Mouse (Mus musculus) ES-E14 (cell line): Measurements from ENCODE around the gene Cyp4f15. TPM values are rescaled to one million over a fixed set of nuclear protein-coding genes. Genes with fewer than 3 reads are reported as not detected.
"Not testable (repeated sequence)": the region's sequence is repeated elsewhere in the genome, so short reads cannot be mapped to it uniquely, and the experiment has no call there.

Source experiments
- DNase-seq: peaks from one replicate; pipeline ENCODE4 v3.0.0-alpha.2; 2013; ENCODE audit warnings: low read depth, low spot score
- H3K27ac ChIP-seq: 2 replicates; pipeline ENCODE4 v1.5.1; 2012; ENCODE audit warnings: low read depth, mild to moderate bottlenecking, low read length, moderate library complexity, mixed read lengths; ENCODE audit not compliant: poor library complexity, insufficient read depth, severe bottlenecking
- H3K36me3 ChIP-seq: 2 replicates; pipeline ENCODE4 v1.6.1; 2012; ENCODE audit warnings: mild to moderate bottlenecking, low read length, moderate library complexity, mixed read lengths; ENCODE audit not compliant: control insufficient read depth, poor library complexity, insufficient read depth, severe bottlenecking
- H3K4me1 ChIP-seq, 2 experiments: fragments of 150-350 bp in 1 of 2; sonication (generic) in 1 of 2; 2 replicates each; pipeline ENCODE4 v1.6.1; 2012; ENCODE audit warnings: low read length in 2 of 2, mild to moderate bottlenecking in 1 of 2, mixed read lengths in 1 of 2; ENCODE audit not compliant: control insufficient read depth in 2 of 2, insufficient read depth in 2 of 2, poor library complexity in 1 of 2
- H3K4me3 ChIP-seq, 2 experiments: fragments of 150-350 bp in 1 of 2; sonication (generic) in 1 of 2; 2 replicates each; pipeline ENCODE4 v1.5.1; 2012; ENCODE audit warnings: low read length in 2 of 2, low read depth in 1 of 2, mild to moderate bottlenecking in 1 of 2, mixed read lengths in 1 of 2; ENCODE audit not compliant: insufficient read depth in 1 of 2, poor library complexity in 1 of 2, severe bottlenecking in 1 of 2
- H3K9ac ChIP-seq: 2 replicates; pipeline ENCODE4 v1.6.1; 2012; ENCODE audit warnings: low read depth, mild to moderate bottlenecking, low read length, mixed read lengths; ENCODE audit not compliant: poor library complexity, insufficient read depth, severe bottlenecking
- H3K9me3 ChIP-seq: fragments of 150-350 bp; sonication (generic); 2 replicates; pipeline ENCODE4 v1.6.1; 2012; ENCODE audit warnings: low read depth, mild to moderate bottlenecking, low read length; ENCODE audit not compliant: control insufficient read depth, insufficient read depth
- CHD2 ChIP-seq: IDR thresholded peaks from 2 replicates; pipeline ENCODE4 v1.6.1; 2014; ENCODE audit warnings: mild to moderate bottlenecking, low read depth, low read length, inconsistent platforms
- HCFC1 ChIP-seq: IDR thresholded peaks from 2 replicates; pipeline ENCODE4 v1.6.1; 2012; ENCODE audit warnings: low read length, inconsistent platforms, borderline replicate concordance; ENCODE audit not compliant: insufficient read depth
- MAFK ChIP-seq: IDR thresholded peaks from 2 replicates; pipeline ENCODE4 v1.6.1; 2014; ENCODE audit warnings: mild to moderate bottlenecking, low read depth, low read length, inconsistent platforms; ENCODE audit not compliant: insufficient read depth
- ZC3H11A ChIP-seq: IDR thresholded peaks from 2 replicates; pipeline ENCODE4 v1.6.1; 2012; ENCODE audit warnings: low read depth, mild to moderate bottlenecking, inconsistent platforms, low read length, borderline replicate concordance
- ZNF384 ChIP-seq: IDR thresholded peaks from 2 replicates; pipeline ENCODE4 v1.6.1; 2012; ENCODE audit warnings: low read depth, low read length, inconsistent platforms
- in situ Hi-C, 2 experiments: fragments of 600-800 bp; cut with MboI; formaldehyde crosslinking; loops; one replicate each; pipeline ENCODE4 v1.15.1; 2025; ENCODE audit warnings: low sequenced_read_pairs in 2 of 2, inconsistent platforms in 1 of 2; ENCODE audit not compliant: unreplicated experiment in 2 of 2
- total RNA-seq: library from RNA; depleted of rRNA; stranded (reverse); fragments of 300-350 nt; gene quantifications from 2 replicates; pipeline ENCODE4 v1.2.3, GENCODE M21; 2012

The Cyp4f15 gene
- total RNA-seq, 1 experiment = 0.31 TPM

GRCm38 (mm10) chr17:32722771-32723170, 37.3 kb downstream of the Cyp4f15 start:
- H3K9me3 ChIP-seq = no peaks in the 10 kb centered on the region; the same call in 1 of the 2 replicates
- in situ Hi-C loops = no loop called here
- TF ChIP-seq ZNF384 (no peak), ZC3H11A (no peak), MAFK (no peak), HCFC1 (no peak), CHD2 (no peak)
- no peak for DNase-seq
- no peak overlapping the region for H3K27ac ChIP-seq
- H3K4me3 ChIP-seq = no peak overlapping the region
- peaks cover 1 to 4% of the 10 kb centered on the region in 2 experiments; a peak in 2 of 4 replicates for H3K4me1 ChIP-seq
- no peak overlapping the region for H3K9ac ChIP-seq
- no peaks in the 10 kb centered on the region for H3K36me3 ChIP-seq

- H3K9ac ChIP-seq, H3K9me3 ChIP-seq, in situ Hi-C loops, H3K36me3 ChIP-seq, H3K4me3 ChIP-seq, DNase-seq, H3K4me1 ChIP-seq: not testable (repeated sequence)
- H3K27ac ChIP-seq = peak overlapping the region; percentile 40; the same call in 1 of the 2 replicates
Observed at GRCm38 (mm10) chr17:32726360-32726759, 40.9 kb downstream of the Cyp4f15 start.

- no peaks in the 10 kb centered on the region for H3K36me3 ChIP-seq
- H3K4me3 ChIP-seq = no peak overlapping the region
- TF ChIP-seq ZNF384 (no peak), CHD2 (no peak), ZC3H11A (no peak), HCFC1 (no peak), MAFK (no peak)
- no peak for DNase-seq
- peaks cover 1 to 4% of the 10 kb centered on the region in 2 experiments; a peak in 2 of 4 replicates for H3K4me1 ChIP-seq
- H3K27ac ChIP-seq = no peak overlapping the region
- no peak overlapping the region for H3K9ac ChIP-seq
- in situ Hi-C loops = no loop called here
- peaks cover 3% of the 10 kb centered on the region; the same call in 1 of the 2 replicates for H3K9me3 ChIP-seq
Observed at GRCm38 (mm10) chr17:32729029-32729428, 43.6 kb downstream of the Cyp4f15 start.

GRCm38 (mm10) chr17:32738406-32738805, 53.0 kb downstream of the Cyp4f15 start:
- Histone ChIP-seq H3K9ac (no peak overlapping the region), H3K9me3 (peaks cover 3% of the 10 kb centered on the region; the same call in 1 of the 2 replicates), H3K4me3 (no peak overlapping the region), H3K27ac (no peak overlapping the region), H3K4me1 (peaks cover 2 to 3% of the 10 kb centered on the region in 2 experiments; a peak in 1 of 4 replicates), H3K36me3 (no peaks in the 10 kb centered on the region)
- TF ChIP-seq CHD2 = no peak
- in situ Hi-C loops = no loop called here
- no peak for DNase-seq

GRCm38 (mm10) chr17:32741057-32741456, 55.6 kb downstream of the Cyp4f15 start:
- H3K9me3 ChIP-seq = no peaks in the 10 kb centered on the region
- TF ChIP-seq CHD2 = no peak
- TF ChIP-seq MAFK = no peak
- TF ChIP-seq ZC3H11A = no peak
- TF ChIP-seq ZNF384 = no peak
- TF ChIP-seq HCFC1 = no peak
- no peak for DNase-seq
- H3K9ac ChIP-seq = no peak overlapping the region
- no peaks in the 10 kb centered on the region for H3K36me3 ChIP-seq
- H3K4me3 ChIP-seq = no peak overlapping the region
- H3K4me1 ChIP-seq = peaks cover 2 to 3% of the 10 kb centered on the region in 2 experiments; a peak in 1 of 4 replicates
- no peak overlapping the region for H3K27ac ChIP-seq
- in situ Hi-C loops = no loop called here
